Mouse (Mus musculus) liver, embryonic 13.5 days (tissue): ENCODE results near the gene Arrdc5. TPM values are rescaled to one million over a fixed set of nuclear protein-coding genes. Genes with fewer than 3 reads are reported as not detected.

ENCODE experiments used
- ATAC-seq: fragments of 200-750 bp; cut with Nextera tagmentation; 2 replicates; pipeline ENCODE4 v1.8.0; 2017; ENCODE audit warnings: low read depth, mild to moderate bottlenecking, moderate number of reproducible peaks, moderate library complexity
- DNase-seq: peaks from one replicate; pipeline ENCODE4 v3.0.0; 2022
- H3K27ac ChIP-seq: fragments of 300-500 bp; sonication (generic); 2 replicates; pipeline ENCODE4 v1.5.1; 2015; ENCODE audit warnings: moderate library complexity, mild to moderate bottlenecking, inconsistent platforms
- H3K27me3 ChIP-seq: fragments of 300-500 bp; sonication (generic); 2 replicates; pipeline ENCODE4 v1.6.1; 2015; ENCODE audit warnings: mild to moderate bottlenecking, inconsistent platforms
- H3K36me3 ChIP-seq: fragments of 300-500 bp; sonication (generic); 2 replicates; pipeline ENCODE4 v1.6.1; 2015; ENCODE audit warnings: mild to moderate bottlenecking, inconsistent platforms
- H3K4me1 ChIP-seq: fragments of 300-500 bp; sonication (generic); replicated peaks from 2 replicates; pipeline ENCODE4 v1.6.1; 2015; ENCODE audit warnings: inconsistent platforms
- H3K4me2 ChIP-seq: fragments of 300-500 bp; sonication (generic); 2 replicates; pipeline ENCODE4 v1.6.1; 2015; ENCODE audit warnings: inconsistent platforms, mild to moderate bottlenecking, moderate library complexity
- H3K4me3 ChIP-seq: fragments of 300-500 bp; sonication (generic); replicated peaks from 2 replicates; pipeline ENCODE4 v1.5.1; 2015; ENCODE audit warnings: mild to moderate bottlenecking, inconsistent platforms
- H3K9ac ChIP-seq: fragments of 300-500 bp; sonication (generic); 2 replicates; pipeline ENCODE4 v1.6.1; 2015; ENCODE audit warnings: mild to moderate bottlenecking, inconsistent platforms
- H3K9me3 ChIP-seq: fragments of 300-500 bp; sonication (generic); replicated peaks from 2 replicates; pipeline ENCODE4 v1.6.1; 2016; ENCODE audit warnings: inconsistent platforms
- WGBS: fragments of 180-500 bp; shearing (Covaris S2); methylation state at CpG from one replicate; pipeline ENCODE4 v1.1.7; 2015; ENCODE audit not compliant: insufficient replicate concordance; 5-methylcytosine and 5-hydroxymethylcytosine counted together
- polyA plus RNA-seq: library from polyadenylated mRNA; unstranded; fragments of >200 nt; fragmentation: Nextera tagmentation; extraction: Ambion mirVana; gene quantifications from 2 replicates; pipeline ENCODE4 v1.2.1, GENCODE M21; 2015

Arrdc5 gene
- polyA plus RNA-seq: not detected in 2 replicates

DNA sequence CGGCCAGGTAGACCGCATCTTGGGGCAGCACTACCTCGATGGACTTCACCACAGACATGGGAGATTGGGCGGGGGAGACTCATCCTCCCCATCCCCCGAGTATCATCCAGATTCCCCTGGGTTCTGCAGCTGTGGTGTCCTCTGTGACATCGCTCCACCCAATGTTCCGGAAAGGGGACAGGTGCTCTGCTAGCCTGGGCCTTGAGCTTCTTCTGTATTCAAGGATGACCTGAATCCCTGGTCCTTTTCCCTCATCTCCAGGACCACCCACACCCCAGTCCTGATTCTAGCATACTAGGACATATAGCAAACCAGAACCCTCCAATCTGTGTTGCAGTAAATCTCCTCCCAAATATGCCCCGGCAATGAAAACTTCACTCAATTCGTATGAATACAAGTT, at the start of gene Arrdc5:
Arrdc5 (minus strand) TSS at position 101 of the 400 bp plus-strand sequence.
- ATAC-seq (no peak), DNase-seq (no peak)
- H3K27me3 ChIP-seq: 0 out of 2 replicates have a peak, but pooled peaks cover 3% of the 10 kb centered on the region
- H3K4me2 ChIP-seq: no peak within 1 kb of the TSS
- peaks cover 6% of the 10 kb centered on the region for H3K36me3 ChIP-seq
- H3K27ac ChIP-seq: no peak within 1 kb of the TSS; the same call in 1 of the 2 replicates
- no peak within 1 kb of the TSS for H3K9ac ChIP-seq
- H3K4me3 ChIP-seq: no peak within 1 kb of the TSS
- WGBS: 83% methylated on average over 9 of the region's 9 CpGs
- peaks cover 26% of the 10 kb centered on the region for H3K4me1 ChIP-seq
- no peaks in the 10 kb centered on the region for H3K9me3 ChIP-seq

DNA sequence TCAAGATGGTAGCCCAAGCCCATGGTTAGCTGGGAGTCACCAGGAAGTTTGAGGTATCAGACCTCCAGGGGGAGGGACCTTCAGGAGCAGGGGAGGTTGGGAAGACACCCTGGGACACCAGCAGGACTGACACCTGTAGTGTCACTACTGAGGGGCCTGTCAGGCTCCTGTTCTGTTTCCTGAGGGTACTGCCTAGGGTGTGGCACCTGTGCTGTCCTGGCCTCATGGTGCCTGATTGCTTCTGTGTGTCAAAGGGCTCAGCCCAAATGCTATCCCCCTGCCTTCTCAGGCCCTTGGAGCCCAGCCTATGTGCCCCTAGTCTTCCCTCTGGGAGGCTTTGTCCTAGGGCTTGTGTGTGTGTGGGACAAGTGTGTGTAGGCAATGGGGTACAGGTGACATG, 48.5 kb upstream of the Arrdc5 start:
- peaks cover 21% of the 10 kb centered on the region for H3K36me3 ChIP-seq

DNA sequence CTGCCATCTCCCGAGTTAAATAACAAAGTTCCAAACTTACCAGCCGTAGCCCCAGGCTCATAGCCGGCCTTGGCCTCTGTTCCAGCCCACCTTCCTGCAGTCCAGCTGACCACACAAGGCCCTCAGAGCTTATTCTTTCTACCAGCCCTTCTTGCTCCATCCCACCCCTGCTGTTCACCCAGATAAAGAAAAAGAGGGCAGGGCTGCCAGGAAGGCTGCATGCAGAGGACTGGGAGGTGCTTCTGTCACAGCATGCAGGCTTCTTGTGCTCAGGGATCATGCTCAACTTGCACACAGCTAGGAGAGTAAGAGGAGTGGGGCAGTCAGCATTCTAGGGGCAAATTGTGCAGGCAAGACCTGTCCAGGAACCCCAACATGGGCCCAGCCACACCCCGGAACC, 48.0 kb upstream of the Arrdc5 start:
- no peaks in the 10 kb centered on the region for H3K9me3 ChIP-seq
- peak overlapping the region; percentile 57 for H3K9ac ChIP-seq
- no peaks in the 10 kb centered on the region for H3K27me3 ChIP-seq
- H3K4me3 ChIP-seq: peak overlapping the region; percentile 6
- peak overlapping the region; percentile 82 for H3K27ac ChIP-seq
- H3K4me1 ChIP-seq: peaks cover 66% of the 10 kb centered on the region
- DNase-seq (peak; percentile 64), ATAC-seq (peak; percentile 86)
- H3K36me3 ChIP-seq: peaks cover 16% of the 10 kb centered on the region
- peak overlapping the region; percentile 54 for H3K4me2 ChIP-seq
- 44% methylated on average over 4 of the region's 4 CpGs for WGBS

More for the DNA sequence above, 48.5 kb upstream of the Arrdc5 start:
- Histone ChIP-seq H3K4me2 (peak overlapping the region; percentile 54), H3K9me3 (no peaks in the 10 kb centered on the region), H3K9ac (peak overlapping the region; percentile 57), H3K4me3 (peak overlapping the region; percentile 6; the same call in 1 of the 2 replicates), H3K4me1 (peaks cover 61% of the 10 kb centered on the region), H3K27me3 (no peaks in the 10 kb centered on the region), H3K27ac (peak overlapping the region; percentile 82)
- peak; percentile 75 for ATAC-seq
- no peak for DNase-seq

DNA sequence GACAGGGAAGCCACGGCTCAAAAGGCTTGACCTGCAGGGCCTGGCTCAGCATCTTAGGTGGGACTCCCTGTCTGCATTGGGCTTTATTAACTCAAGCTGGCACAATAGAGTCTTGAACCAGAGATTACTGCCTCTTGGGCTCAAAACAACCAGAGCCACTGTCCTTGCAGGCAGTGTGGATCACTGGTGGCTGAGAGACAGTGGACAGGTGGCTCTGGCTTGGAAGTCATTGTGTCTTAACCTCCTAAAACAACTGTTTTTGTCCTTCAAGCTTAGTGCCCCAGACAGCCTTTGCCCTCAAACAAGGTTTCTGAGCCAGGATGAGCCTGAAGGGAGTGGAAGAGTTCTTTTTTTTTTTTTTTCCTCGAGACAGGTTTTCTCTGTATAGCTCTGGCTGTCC, 45.3 kb upstream of the Arrdc5 start:
- H3K4me3 ChIP-seq: no peak overlapping the region
- H3K9ac ChIP-seq: no peak overlapping the region
- no peaks in the 10 kb centered on the region for H3K36me3 ChIP-seq
- no peaks in the 10 kb centered on the region for H3K9me3 ChIP-seq
- no peak for ATAC-seq
- 61% methylated on average over 2 of the region's 2 CpGs for WGBS
- no peak overlapping the region for H3K4me2 ChIP-seq
- H3K27me3 ChIP-seq: no peaks in the 10 kb centered on the region
- H3K27ac ChIP-seq: no peak overlapping the region
- DNase-seq: no peak
- peaks cover 93% of the 10 kb centered on the region for H3K4me1 ChIP-seq

DNA sequence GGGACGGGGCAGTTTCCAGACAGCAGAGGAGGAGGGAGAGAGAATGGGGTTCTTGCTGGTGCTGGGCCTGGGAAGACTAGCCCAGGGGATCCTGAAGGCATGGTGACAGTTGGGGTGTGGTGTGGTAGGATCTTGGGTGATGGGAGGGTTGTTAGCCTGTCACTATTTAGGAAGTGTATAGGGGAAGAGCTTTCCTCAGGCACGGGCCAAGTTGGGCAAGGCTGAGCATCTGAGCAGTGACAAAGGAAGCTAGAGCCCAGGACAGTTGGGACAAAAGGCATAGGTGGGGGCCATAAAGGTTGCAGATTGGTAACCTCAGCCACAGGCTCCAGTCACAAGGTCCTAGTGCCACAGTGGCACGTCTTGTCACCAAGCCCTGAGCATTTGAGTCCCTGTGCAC, 43.4 kb upstream of the Arrdc5 start:
- DNase-seq: no peak
- Histone ChIP-seq H3K36me3 (no peaks in the 10 kb centered on the region), H3K9ac (peak overlapping the region; percentile 26; the same call in 1 of the 2 replicates), H3K27ac (peak overlapping the region; percentile 48), H3K4me2 (no peak overlapping the region), H3K4me1 (peaks cover 79% of the 10 kb centered on the region), H3K9me3 (no peaks in the 10 kb centered on the region), H3K4me3 (no peak overlapping the region), H3K27me3 (no peaks in the 10 kb centered on the region)
- no peak for ATAC-seq
- 56% methylated on average over 3 of the region's 3 CpGs for WGBS

DNA sequence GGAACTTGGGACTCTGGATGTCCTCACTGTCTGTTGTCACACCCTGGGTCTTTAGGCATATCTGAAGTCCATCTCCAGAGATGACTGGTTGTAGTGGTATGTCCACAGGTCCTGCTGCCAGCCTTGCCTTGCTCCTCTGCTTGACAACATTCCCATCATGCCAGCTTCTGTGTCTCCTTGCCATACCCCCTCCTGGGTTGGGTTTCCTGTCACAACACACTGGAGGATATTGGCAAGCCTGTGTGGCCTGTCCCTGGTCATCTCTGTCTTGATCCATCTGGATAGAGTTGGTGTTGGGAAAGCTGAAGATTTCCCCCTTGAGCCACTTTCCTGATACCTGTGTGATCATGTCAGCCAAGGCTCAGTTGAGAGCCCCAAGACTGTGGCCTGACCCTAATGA, 40.6 kb upstream of the Arrdc5 start:
- H3K27me3 ChIP-seq: no peaks in the 10 kb centered on the region
- no peaks in the 10 kb centered on the region for H3K9me3 ChIP-seq
- H3K36me3 ChIP-seq: no peaks in the 10 kb centered on the region
- H3K9ac ChIP-seq: no peak overlapping the region
- no peak for DNase-seq
- peaks cover 68% of the 10 kb centered on the region for H3K4me1 ChIP-seq
- no peak overlapping the region for H3K4me3 ChIP-seq
- no peak overlapping the region for H3K27ac ChIP-seq
- no peak for ATAC-seq
- H3K4me2 ChIP-seq: no peak overlapping the region

DNA sequence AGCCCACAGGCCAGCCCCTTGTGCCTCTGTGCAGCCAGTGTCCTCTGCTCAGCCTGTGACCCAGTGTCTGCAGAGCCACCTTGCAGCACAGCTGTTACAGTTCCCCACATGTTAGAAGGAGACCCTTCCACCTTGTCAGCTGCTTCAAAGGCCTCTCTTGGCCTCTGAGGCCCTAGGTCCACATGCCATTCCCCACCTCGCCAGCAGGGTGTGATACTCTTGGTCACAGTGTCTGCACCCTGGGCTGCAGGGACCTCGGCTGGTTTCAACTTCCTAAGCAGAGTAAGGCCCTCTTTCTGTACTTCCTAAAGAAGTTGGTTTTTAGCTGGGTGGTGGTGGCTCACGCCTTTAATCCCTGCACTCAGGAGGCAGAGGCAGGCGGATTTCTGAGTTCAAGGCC, 38.8 kb upstream of the Arrdc5 start:
- Histone ChIP-seq H3K27me3 (no peaks in the 10 kb centered on the region), H3K4me1 (peaks cover 57% of the 10 kb centered on the region), H3K4me2 (no peak overlapping the region), H3K9ac (no peak overlapping the region), H3K9me3 (no peaks in the 10 kb centered on the region), H3K36me3 (no peaks in the 10 kb centered on the region), H3K4me3 (no peak overlapping the region), H3K27ac (no peak overlapping the region)
- ATAC-seq (0 out of 2 replicates have a peak, but pooled peaks have one; percentile 41), DNase-seq (peak; percentile 35)
- WGBS: 33% methylated on average over 4 of the region's 4 CpGs

DNA sequence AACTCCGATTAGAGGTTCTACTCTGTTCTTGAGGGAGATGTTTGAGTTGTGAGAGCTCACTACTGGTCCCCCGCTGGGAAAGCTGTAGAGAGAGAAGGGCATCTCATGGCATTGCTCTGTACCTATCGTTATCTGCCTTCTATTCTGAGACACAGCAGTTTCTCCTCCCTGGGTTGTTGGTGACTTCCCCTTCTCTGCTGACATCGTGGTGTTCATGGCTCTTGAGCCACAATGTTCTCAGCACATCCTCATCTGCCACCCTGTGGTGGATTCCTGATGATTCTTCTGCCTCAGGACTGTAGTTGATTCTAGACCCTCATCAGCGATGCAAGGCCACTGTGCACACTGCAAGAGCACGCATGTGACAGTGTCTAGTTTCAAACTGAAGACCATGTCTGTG, 37.7 kb upstream of the Arrdc5 start:
- no peaks in the 10 kb centered on the region for H3K36me3 ChIP-seq
- WGBS: 55% methylated on average over 6 of the region's 6 CpGs
- H3K9me3 ChIP-seq: no peaks in the 10 kb centered on the region
- no peak overlapping the region for H3K9ac ChIP-seq
- ATAC-seq: no peak
- H3K4me3 ChIP-seq: no peak overlapping the region
- no peaks in the 10 kb centered on the region for H3K27me3 ChIP-seq
- no peak overlapping the region for H3K27ac ChIP-seq
- peaks cover 49% of the 10 kb centered on the region for H3K4me1 ChIP-seq
- H3K4me2 ChIP-seq: no peak overlapping the region
- no peak for DNase-seq

DNA sequence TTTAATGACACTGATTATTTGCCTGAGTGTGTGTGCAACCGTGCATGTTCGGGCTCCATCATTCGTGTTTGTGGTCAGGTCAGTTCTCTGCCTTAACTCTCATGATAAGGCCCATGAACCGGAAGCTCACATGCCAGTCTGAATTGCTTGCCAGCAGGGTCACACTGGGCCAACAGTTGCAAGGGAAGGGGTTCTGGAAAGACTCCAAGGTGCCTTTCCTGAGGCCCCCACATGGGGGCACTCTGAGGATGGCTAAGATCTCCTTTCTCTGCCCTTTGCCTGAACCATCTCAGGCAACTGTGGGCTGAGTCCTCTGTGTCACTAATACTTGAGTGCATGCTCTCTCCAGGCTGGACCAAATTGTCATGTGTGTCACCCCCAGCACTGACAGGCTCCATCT, 37.1 kb upstream of the Arrdc5 start:
- Histone ChIP-seq H3K4me3 (no peak overlapping the region), H3K27me3 (no peaks in the 10 kb centered on the region), H3K4me2 (no peak overlapping the region), H3K4me1 (peaks cover 44% of the 10 kb centered on the region), H3K36me3 (no peaks in the 10 kb centered on the region), H3K9me3 (no peaks in the 10 kb centered on the region), H3K9ac (no peak overlapping the region), H3K27ac (no peak overlapping the region)
- ATAC-seq (0 out of 2 replicates have a peak, but pooled peaks have one; percentile 16), DNase-seq (peak; percentile 47)
- WGBS: 27% methylated on average over 4 of the region's 4 CpGs

DNA sequence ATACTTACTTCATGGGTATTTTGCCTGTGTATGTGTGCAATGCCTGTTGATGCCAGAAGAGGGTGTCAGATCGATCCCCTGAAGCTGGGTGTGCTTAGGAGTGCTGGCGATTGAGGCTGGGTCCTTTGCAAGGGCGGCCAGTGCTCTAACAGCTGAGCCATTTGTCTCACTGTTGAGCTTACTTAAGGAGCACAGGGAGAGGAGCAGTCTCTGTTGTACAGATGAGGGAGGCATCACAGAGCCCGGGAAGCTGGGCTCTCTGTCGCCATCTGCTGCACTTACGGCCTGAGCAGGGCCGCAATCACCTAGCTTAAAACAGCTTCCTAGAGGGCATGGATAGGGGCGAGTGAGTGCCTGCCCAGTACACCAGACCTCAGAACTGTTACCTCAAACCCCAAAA, 32.9 kb upstream of the Arrdc5 start:
- no peaks in the 10 kb centered on the region for H3K27me3 ChIP-seq
- DNase-seq (no peak), ATAC-seq (no peak)
- peaks cover 48% of the 10 kb centered on the region for H3K4me1 ChIP-seq
- WGBS: 56% methylated on average over 8 of the region's 8 CpGs
- H3K4me2 ChIP-seq: no peak overlapping the region
- H3K4me3 ChIP-seq: no peak overlapping the region
- no peaks in the 10 kb centered on the region for H3K9me3 ChIP-seq
- no peaks in the 10 kb centered on the region for H3K36me3 ChIP-seq
- no peak overlapping the region for H3K9ac ChIP-seq
- no peak overlapping the region for H3K27ac ChIP-seq

DNA sequence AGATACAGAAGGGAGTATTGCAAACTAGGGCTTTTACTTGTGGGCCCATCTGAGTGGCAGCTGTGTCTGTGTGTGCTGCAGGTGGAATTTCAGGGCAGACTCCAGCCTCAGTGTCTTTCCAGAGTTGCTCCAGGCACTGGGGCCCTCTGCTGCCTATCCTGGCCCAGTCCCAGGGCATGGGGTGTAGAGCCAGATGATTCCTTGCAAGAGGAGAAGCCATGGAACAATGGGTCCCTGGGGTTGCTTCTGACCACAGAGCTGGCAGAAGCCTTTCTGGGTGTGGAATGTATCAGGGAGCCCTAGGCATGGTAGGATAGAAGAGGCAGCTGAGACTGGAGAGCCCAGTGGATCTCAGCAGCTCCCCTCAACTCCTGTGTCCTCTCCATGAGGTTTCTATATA, 31.2 kb upstream of the Arrdc5 start:
- H3K9ac ChIP-seq: no peak overlapping the region
- no peak overlapping the region for H3K27ac ChIP-seq
- H3K4me1 ChIP-seq: peaks cover 56% of the 10 kb centered on the region
- H3K36me3 ChIP-seq: no peaks in the 10 kb centered on the region
- no peaks in the 10 kb centered on the region for H3K27me3 ChIP-seq
- DNase-seq (no peak), ATAC-seq (no peak)
- no peaks in the 10 kb centered on the region for H3K9me3 ChIP-seq
- H3K4me2 ChIP-seq: no peak overlapping the region
- no peak overlapping the region for H3K4me3 ChIP-seq

DNA sequence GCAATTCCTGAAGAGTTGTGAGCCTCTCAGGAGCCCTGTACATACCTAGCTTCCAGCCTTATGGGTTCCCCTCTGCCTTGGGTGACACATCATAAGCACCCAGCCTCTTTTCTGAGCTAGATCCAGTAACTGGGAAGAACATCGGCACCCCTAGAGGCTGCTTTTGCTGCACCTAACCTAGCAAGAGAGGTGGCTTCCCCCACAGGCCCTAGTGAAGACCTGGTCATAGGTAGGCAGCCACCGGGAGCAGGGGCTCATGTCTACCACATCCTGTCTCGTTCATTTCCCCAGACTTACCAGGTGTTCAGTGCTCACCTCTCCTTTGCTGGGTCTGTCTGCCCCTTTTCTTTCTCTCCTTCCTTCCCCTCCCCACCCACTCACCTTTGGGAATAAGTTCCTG, 30.3 kb upstream of the Arrdc5 start:
- no peaks in the 10 kb centered on the region for H3K9me3 ChIP-seq
- no peak overlapping the region for H3K4me2 ChIP-seq
- H3K9ac ChIP-seq: no peak overlapping the region
- DNase-seq (no peak), ATAC-seq (no peak)
- no peak overlapping the region for H3K27ac ChIP-seq
- H3K4me3 ChIP-seq: no peak overlapping the region
- WGBS: 72% methylated on average over 3 of the region's 3 CpGs
- peaks cover 52% of the 10 kb centered on the region for H3K4me1 ChIP-seq
- no peaks in the 10 kb centered on the region for H3K36me3 ChIP-seq
- H3K27me3 ChIP-seq: no peaks in the 10 kb centered on the region
